Mouse (Mus musculus): ENCODE measurements at regions not wholly inside any gene's neighbourhood (a gene's known extent, or its start where the extent isn't known, plus 50 kb on each side); places are given as distances from the start of the nearest gene placed in this dataset.

- TF ChIP-seq POLR2A (IDR thresholded peaks at IDR 0.05; ENCODE audit: control insufficient read depth, low read depth, low read length) = no peak
- TF ChIP-seq CTCF (IDR thresholded peaks at IDR 0.05; ENCODE audit: control insufficient read depth, insufficient read depth, insufficient replicate concordance, low read depth, low read length) = no peak
Measured at GRCm38 (mm10) chr2:147715791-147716190, 331.0 kb downstream of the Foxa2 start.

Data from testis, adult 2 months (tissue).